Mouse (Mus musculus) lung, postnatal 0 days (tissue): ENCODE results near the gene Baz1b. TPM values are rescaled to one million over a fixed set of nuclear protein-coding genes. Genes with fewer than 3 reads are reported as not detected.
A peak's percentile ranks its signal among the peaks of the same experiment; 100 is the strongest.

Source experiments
- ATAC-seq: fragments of 200-750 bp; cut with Nextera tagmentation; 2 replicates; pipeline ENCODE4 v1.8.0; 2017; ENCODE audit warnings: moderate library complexity
- DNase-seq: peaks from one replicate; pipeline ENCODE4 v3.0.0-alpha.2; 2016; ENCODE audit warnings: low spot score
- H3K27ac ChIP-seq: fragments of 300-500 bp; sonication (generic); 2 replicates; pipeline ENCODE4 v1.5.1; 2014; ENCODE audit warnings: antibody characterized with exemption, mild to moderate bottlenecking, low read length, mixed read lengths
- H3K27me3 ChIP-seq: fragments of 300-500 bp; sonication (generic); replicated peaks from 2 replicates; pipeline ENCODE4 v1.6.1; 2014; ENCODE audit warnings: low read length, mixed read lengths; ENCODE audit not compliant: insufficient read depth
- H3K36me3 ChIP-seq: fragments of 300-500 bp; sonication (generic); 2 replicates; pipeline ENCODE4 v1.6.1; 2014; ENCODE audit warnings: low read length, mixed read lengths; ENCODE audit not compliant: insufficient read depth
- H3K4me1 ChIP-seq: fragments of 300-500 bp; sonication (generic); 2 replicates; pipeline ENCODE4 v1.6.1; 2014; ENCODE audit warnings: antibody characterized with exemption, low read depth, low read length, mixed read lengths; ENCODE audit not compliant: insufficient read depth
- H3K4me2 ChIP-seq: fragments of 300-500 bp; sonication (generic); replicated peaks from 2 replicates; pipeline ENCODE4 v1.6.1; 2014; ENCODE audit warnings: low read depth, mild to moderate bottlenecking, low read length, moderate library complexity, mixed read lengths
- H3K4me3 ChIP-seq: fragments of 300-500 bp; sonication (generic); 2 replicates; pipeline ENCODE4 v1.5.1; 2014; ENCODE audit warnings: low read depth, low read length
- H3K9ac ChIP-seq: fragments of 300-500 bp; sonication (generic); replicated peaks from 2 replicates; pipeline ENCODE4 v1.6.1; 2014; ENCODE audit warnings: low read depth, mild to moderate bottlenecking
- H3K9me3 ChIP-seq: fragments of 300-500 bp; sonication (generic); 2 replicates; pipeline ENCODE4 v1.6.1; 2016; ENCODE audit warnings: low read length, mixed read lengths
- CTCF ChIP-seq: IDR thresholded peaks from 2 replicates; pipeline ENCODE4 v1.5.1; 2016; ENCODE audit warnings: antibody characterized with exemption, mild to moderate bottlenecking
- EP300 ChIP-seq: IDR thresholded peaks from 2 replicates; pipeline ENCODE4 v1.6.1; 2016; ENCODE audit warnings: antibody characterized with exemption, mild to moderate bottlenecking, control low read depth
- WGBS: fragments of 180-500 bp; shearing (Covaris S2); extraction: QIAGEN DNeasy Blood & Tissue Kit; methylation state at CpG from one replicate; pipeline ENCODE4 v1.1.7; 2014; 5-methylcytosine and 5-hydroxymethylcytosine counted together
- polyA plus RNA-seq: library from polyadenylated mRNA; unstranded; fragments of >200 nt; fragmentation: Nextera tagmentation; extraction: Ambion mirVana; gene quantifications from 2 replicates; pipeline ENCODE4 v1.2.1, GENCODE M21; 2015

Baz1b gene
- polyA plus RNA-seq, result 14.6 and 19.2 TPM in 2 replicates

DNA sequence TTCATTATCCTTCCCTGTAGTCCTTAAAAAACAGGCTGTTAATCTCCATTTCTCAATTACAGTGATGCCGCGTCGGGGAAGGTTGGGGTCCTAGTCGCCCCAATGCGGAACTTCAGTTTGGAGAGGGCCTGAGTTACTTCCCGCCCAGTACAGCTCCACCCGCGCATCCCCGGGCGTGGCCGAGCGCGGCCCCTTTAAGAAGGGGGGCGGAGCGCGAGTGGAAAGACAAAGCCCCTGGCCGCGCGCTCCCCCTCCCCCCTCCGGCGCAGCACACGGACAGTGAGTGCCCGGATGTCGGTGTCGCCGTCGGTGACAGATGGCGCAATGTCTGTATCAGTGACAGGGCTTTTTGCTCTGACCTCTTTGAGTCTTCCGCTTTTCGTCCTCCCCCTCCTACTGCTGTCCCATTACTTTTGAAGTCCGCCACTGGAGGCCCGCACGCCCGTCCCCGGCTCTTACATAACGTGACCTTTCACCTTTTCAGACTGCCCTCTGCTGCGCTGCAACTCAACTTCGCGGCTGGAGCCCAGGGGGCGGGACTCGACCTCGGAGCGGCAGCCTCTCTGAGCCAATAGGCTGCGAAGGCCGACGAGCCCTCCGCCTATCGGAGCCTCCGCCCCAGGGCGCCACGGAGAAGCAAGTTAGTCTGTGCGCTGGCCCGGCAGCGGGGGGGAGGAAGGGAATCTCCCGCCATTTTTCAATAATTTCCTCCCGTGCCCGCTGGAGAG is at the start of gene Baz1b:
Gene Baz1b (plus strand): TSS at position 644 of the 728 bp plus-strand sequence.
- Histone ChIP-seq H3K27me3 (no peaks in the 10 kb centered on the region), H3K27ac (peak within 1 kb of the TSS; percentile 91), H3K4me1 (no peaks in the 10 kb centered on the region), H3K9me3 (no peaks in the 10 kb centered on the region), H3K9ac (peak within 1 kb of the TSS; percentile 83), H3K4me2 (peak within 1 kb of the TSS; percentile 86), H3K4me3 (peak within 1 kb of the TSS; percentile 99), H3K36me3 (peaks cover 5% of the 10 kb centered on the region; the same call in 1 of the 2 replicates)
- ATAC-seq (peak; percentile 97), DNase-seq (peak; percentile 99)
- WGBS, result 3% methylated on average over 54 of the region's 57 CpGs
- TF ChIP-seq CTCF (peak; percentile 32), EP300 (peak; percentile 64)

DNA sequence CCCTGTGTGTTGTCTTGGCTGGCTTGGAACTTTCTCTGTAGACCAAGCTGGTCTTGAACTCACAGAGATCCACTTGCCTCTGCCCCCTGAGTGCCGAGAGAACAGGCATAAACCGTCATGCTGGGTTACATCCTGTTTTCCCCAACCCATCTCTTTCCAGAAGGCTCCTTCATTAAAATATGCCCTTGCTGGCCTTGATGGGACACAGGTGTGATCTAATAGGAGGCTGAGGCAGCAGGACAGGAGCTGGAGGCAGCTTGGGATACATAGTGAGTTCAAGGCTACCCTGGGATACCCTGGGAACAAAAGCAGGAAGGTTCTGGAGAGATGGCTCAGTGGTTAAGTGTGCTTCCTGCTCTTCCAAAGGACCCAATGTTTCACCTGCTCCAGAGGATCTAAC is 47.2 kb upstream of the Baz1b start:
- H3K9ac ChIP-seq, result no peak overlapping the region

DNA sequence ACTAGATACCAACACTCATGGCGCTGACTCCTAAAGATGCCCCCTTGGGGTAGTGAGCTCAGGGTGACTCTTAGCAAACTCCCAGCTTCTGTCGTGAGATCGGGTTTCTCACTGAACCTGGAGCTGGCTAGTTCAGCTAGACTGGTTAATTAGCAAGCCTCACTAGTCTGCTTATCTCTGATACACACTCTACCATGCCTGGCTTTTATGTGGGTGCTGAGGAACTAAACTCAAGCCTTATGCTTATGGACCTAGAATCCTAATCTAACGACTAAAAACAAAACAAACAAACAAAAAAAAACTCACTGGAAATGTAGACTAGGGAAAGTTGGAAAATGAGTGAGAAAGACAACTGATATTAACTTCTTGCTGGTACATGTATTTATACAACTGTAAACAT is 42.6 kb upstream of the Baz1b start:
- no peak overlapping the region for H3K27ac ChIP-seq
- DNase-seq (no peak), ATAC-seq (no peak)
- no peaks in the 10 kb centered on the region for H3K36me3 ChIP-seq
- TF ChIP-seq CTCF (no peak), EP300 (no peak)
- no peak overlapping the region for H3K9ac ChIP-seq
- no peaks in the 10 kb centered on the region for H3K27me3 ChIP-seq
- no peaks in the 10 kb centered on the region for H3K9me3 ChIP-seq
- 44% methylated on average over 4 of the region's 4 CpGs for WGBS
- H3K4me3 ChIP-seq, result no peak overlapping the region
- H3K4me2 ChIP-seq, result no peak overlapping the region
- H3K4me1 ChIP-seq, result 0 out of 2 replicates have a peak, but pooled peaks cover 3% of the 10 kb centered on the region

More for the DNA sequence above, 47.2 kb upstream of the Baz1b start:
- TF ChIP-seq EP300 (no peak), CTCF (no peak)
- Histone ChIP-seq H3K4me3 (no peak overlapping the region), H3K4me2 (no peak overlapping the region), H3K36me3 (no peaks in the 10 kb centered on the region), H3K27me3 (no peaks in the 10 kb centered on the region), H3K27ac (no peak overlapping the region), H3K4me1 (no peaks in the 10 kb centered on the region), H3K9me3 (no peaks in the 10 kb centered on the region)
- ATAC-seq (no peak), DNase-seq (no peak)
- WGBS, result 64% methylated on average over 2 of the region's 2 CpGs

DNA sequence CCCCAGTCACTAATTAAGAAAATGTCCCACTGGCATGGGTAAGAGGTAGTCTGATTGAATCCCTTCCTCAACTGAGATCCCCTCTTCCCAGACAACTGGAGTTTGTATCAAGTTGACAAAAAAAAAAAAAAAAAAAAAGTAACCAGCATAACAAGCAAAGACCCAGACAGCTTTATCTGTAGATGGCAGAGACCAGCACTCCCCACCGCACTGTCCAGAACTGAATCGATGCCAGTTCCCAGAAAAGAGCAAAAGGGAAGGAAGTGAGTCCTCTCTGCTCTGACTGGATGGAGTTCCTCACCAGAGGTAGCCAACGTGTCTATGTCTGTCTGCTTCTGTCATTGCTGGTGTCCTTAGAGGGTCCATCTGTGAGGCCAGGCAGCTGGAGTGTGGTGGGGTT is 41.5 kb upstream of the Baz1b start:
- DNase-seq, result no peak
- H3K36me3 ChIP-seq, result no peaks in the 10 kb centered on the region
- no peaks in the 10 kb centered on the region for H3K9me3 ChIP-seq
- H3K4me2 ChIP-seq, result no peak overlapping the region
- no peak for ATAC-seq
- TF ChIP-seq EP300 (no peak), CTCF (no peak)
- no peaks in the 10 kb centered on the region for H3K27me3 ChIP-seq
- no peak overlapping the region for H3K27ac ChIP-seq
- no peak overlapping the region for H3K9ac ChIP-seq
- H3K4me1 ChIP-seq, result peaks cover 8% of the 10 kb centered on the region
- 50% methylated on average over 3 of the region's 3 CpGs for whole genome bisulfite sequencing
- H3K4me3 ChIP-seq, result no peak overlapping the region

DNA sequence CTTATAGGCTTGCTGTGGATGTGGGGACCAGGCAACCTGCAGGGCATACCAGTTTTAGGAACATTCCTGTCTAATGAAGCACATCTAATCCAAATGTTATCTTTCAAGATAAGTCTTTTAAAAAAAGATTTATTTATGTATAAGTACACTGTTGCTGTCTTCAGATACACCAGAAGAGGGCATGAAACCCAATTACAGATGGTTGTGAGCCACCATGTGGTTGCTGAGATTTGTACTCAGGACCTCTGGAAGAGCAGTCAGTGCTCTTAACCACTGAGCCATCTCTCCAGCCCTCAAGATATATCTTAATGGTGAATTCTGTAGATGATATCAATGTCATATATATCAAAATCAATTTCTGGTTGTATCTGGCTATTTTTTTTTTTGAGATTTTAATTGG is 41.1 kb upstream of the Baz1b start:
- H3K9me3 ChIP-seq, result no peaks in the 10 kb centered on the region
- H3K27ac ChIP-seq, result no peak overlapping the region
- no peak overlapping the region for H3K9ac ChIP-seq
- H3K4me2 ChIP-seq, result no peak overlapping the region
- DNase-seq (no peak), ATAC-seq (no peak)
- no peaks in the 10 kb centered on the region for H3K27me3 ChIP-seq
- H3K36me3 ChIP-seq, result no peaks in the 10 kb centered on the region
- no peak overlapping the region for H3K4me3 ChIP-seq
- TF ChIP-seq EP300, result no peak
- no peak for TF ChIP-seq CTCF
- peaks cover 9% of the 10 kb centered on the region for H3K4me1 ChIP-seq

DNA sequence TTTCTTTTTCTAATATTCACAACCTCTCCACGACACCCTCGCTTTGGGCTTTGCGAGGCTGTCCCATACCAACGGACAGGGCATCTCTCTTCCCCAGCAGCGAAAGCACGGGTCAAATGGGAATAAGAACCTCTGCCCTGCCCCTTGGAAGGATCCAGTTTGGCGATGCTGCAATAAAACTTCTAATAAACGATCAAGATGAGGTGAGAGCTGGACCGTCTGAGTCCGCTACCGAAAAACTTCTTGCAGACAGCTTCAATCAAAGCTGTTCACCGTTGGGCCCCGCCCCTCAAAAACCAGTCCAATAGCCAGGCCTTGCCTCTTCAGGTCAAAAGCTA is 38.4 kb upstream of the Baz1b start:
- no peak for TF ChIP-seq EP300
- TF ChIP-seq CTCF, result no peak
- peak overlapping the region; percentile 63 for H3K4me2 ChIP-seq
- ATAC-seq (no peak), DNase-seq (no peak)
- no peaks in the 10 kb centered on the region for H3K36me3 ChIP-seq
- peak overlapping the region; percentile 74 for H3K4me3 ChIP-seq
- H3K4me1 ChIP-seq, result peaks cover 9% of the 10 kb centered on the region
- H3K27me3 ChIP-seq, result no peaks in the 10 kb centered on the region
- under 1% methylated on average over 13 of the region's 13 CpGs for WGBS
- H3K9me3 ChIP-seq, result no peaks in the 10 kb centered on the region
- peak overlapping the region; percentile 51 for H3K27ac ChIP-seq
- peak overlapping the region; percentile 16; the same call in 1 of the 2 replicates for H3K9ac ChIP-seq
